Mouse (Mus musculus): ENCODE results near the gene Zfhx3. TPM values are rescaled to one million over a fixed set of nuclear protein-coding genes. Genes with fewer than 3 reads are reported as not detected.

The Zfhx3 gene
- total and polyA plus RNA-seq, 2 experiments from 2014 or later: 9.6 to 13.8 TPM

DNA sequence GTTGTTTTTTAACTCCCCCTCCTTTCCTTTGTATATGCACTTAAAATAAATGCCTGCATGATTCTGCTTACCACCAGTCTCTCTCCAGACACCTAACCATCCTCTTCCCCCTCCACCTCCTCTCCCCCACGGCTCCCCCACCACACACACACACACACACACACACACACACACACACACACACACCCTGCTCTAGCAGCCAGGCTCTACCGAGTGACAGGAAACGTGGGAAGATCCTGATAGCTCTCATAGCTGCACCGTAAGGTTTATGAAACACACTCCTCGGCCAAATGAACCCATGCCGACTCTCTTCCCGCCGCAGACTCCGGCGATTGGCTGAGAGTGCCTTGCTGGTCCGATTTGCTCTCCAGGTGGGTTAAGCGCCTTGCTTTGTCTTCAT, 339.5 kb downstream of the Zfhx3 start:
- Histone ChIP-seq H3K36me3 (ENCODE audit: insufficient read depth) (no peaks in the 10 kb centered on the region), H3K4me3 (ENCODE audit: low read depth, low read length) (no peak overlapping the region), H3K4me1 (ENCODE audit: insufficient read depth) (no peaks in the 10 kb centered on the region), H3K27ac (ENCODE audit: low read depth, low read length) (no peak overlapping the region), H3K9me3 (ENCODE audit: low read length) (no peaks in the 10 kb centered on the region), H3K9ac (no peak overlapping the region), H3K4me2 (ENCODE audit: low read depth) (no peak overlapping the region), H3K27me3 (ENCODE audit: insufficient read depth, low read length) (peaks cover 10% of the 10 kb centered on the region; the same call in 1 of the 2 replicates)
- no peak for DNase-seq
- ATAC-seq: no peak
- 59% methylated on average over 12 of the region's 12 CpGs for WGBS
- no peak for TF ChIP-seq CTCF (IDR thresholded peaks at IDR 0.05; ENCODE audit: low read depth)

- Histone ChIP-seq H3K9me3 (ENCODE audit: low read length) (no peaks in the 10 kb centered on the region), H3K4me3 (ENCODE audit: low read depth, low read length) (no peak overlapping the region), H3K36me3 (ENCODE audit: insufficient read depth) (no peaks in the 10 kb centered on the region), H3K27ac (ENCODE audit: low read depth, low read length) (no peak overlapping the region), H3K9ac (no peak overlapping the region), H3K4me1 (ENCODE audit: insufficient read depth) (no peaks in the 10 kb centered on the region), H3K27me3 (ENCODE audit: insufficient read depth, low read length) (peaks cover 16% of the 10 kb centered on the region), H3K4me2 (ENCODE audit: low read depth) (no peak overlapping the region)
- peak; percentile 81 for DNase-seq
- ATAC-seq: peak; percentile 71
- no peak for TF ChIP-seq CTCF (IDR thresholded peaks at IDR 0.05; ENCODE audit: low read depth)
- WGBS: 24% methylated on average over 5 of the region's 5 CpGs
These were observed 343.7 kb downstream of the Zfhx3 start for GRCm38 (mm10) chr8:108286117-108286516.

DNA sequence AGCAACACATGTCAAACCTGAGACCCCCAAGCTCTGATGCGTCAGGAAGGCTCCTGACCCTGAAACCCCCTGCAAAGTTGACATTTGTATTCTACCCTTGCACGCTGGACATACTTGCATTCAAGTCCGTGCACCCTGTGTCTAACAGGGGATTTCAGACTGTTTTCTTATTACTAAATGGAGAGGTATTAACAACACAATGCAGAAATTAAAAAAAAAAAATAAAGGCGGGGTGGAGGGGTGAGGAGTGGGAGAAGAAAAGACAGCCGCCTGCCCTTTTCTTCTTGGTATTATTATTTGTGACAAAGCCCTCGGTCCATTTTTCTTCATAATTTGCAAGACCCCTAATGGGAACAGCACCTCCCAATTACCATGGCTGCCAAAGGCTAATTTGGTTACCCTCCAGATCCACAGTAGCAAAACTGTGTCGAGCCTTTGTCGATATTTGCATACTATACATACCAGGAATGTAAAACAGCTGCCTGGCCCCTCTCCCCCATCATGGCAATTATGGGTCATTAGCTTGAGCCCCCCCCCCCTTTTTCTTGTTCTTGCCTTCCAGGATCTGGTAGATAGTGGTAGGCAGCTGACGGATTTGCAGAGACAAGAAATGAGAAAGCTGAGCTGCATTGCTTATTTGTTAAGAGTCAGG, 358.6 kb downstream of the Zfhx3 start:
- Histone ChIP-seq H3K27me3 (ENCODE audit: insufficient read depth, low read length) (peaks cover 3% of the 10 kb centered on the region), H3K4me3 (ENCODE audit: low read depth, low read length) (no peak overlapping the region), H3K27ac (ENCODE audit: low read depth, low read length) (no peak overlapping the region), H3K36me3 (ENCODE audit: insufficient read depth) (no peaks in the 10 kb centered on the region), H3K4me2 (ENCODE audit: low read depth) (no peak overlapping the region), H3K9me3 (ENCODE audit: low read length) (no peaks in the 10 kb centered on the region), H3K4me1 (ENCODE audit: insufficient read depth) (no peaks in the 10 kb centered on the region), H3K9ac (no peak overlapping the region)
- DNase-seq (no peak), ATAC-seq (no peak; the same call in 1 of the 2 replicates)
- 13% methylated on average over 9 of the region's 9 CpGs for WGBS
- TF ChIP-seq CTCF (IDR thresholded peaks at IDR 0.05; ENCODE audit: low read depth): no peak

DNA sequence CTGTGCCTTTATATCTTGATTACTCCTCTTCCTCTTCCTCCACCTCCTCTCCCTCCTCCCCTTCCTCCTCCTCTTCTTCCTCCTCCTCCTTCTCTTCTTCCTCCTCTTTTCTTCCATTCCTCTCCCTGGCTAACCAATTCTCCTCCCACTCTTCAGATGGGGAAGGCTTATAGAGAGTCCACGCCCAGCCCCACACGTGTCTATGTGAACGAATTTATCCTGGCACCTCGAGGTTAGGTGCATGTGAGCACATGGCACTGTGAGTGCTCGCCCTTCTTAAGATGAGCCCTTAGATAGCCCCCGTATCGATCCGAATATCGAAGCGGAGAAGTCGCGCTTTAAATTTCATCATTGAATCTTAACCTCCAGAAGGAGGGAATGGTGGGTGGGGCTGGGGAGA, 359.2 kb downstream of the Zfhx3 start:
- Histone ChIP-seq H3K4me3 (ENCODE audit: low read depth, low read length) (no peak overlapping the region), H3K4me1 (ENCODE audit: insufficient read depth) (no peaks in the 10 kb centered on the region), H3K9ac (no peak overlapping the region), H3K36me3 (ENCODE audit: insufficient read depth) (no peaks in the 10 kb centered on the region), H3K9me3 (ENCODE audit: low read length) (no peaks in the 10 kb centered on the region), H3K27me3 (ENCODE audit: insufficient read depth, low read length) (peaks cover 3% of the 10 kb centered on the region), H3K27ac (ENCODE audit: low read depth, low read length) (no peak overlapping the region), H3K4me2 (ENCODE audit: low read depth) (no peak overlapping the region)
- WGBS: 66% methylated on average over 12 of the region's 12 CpGs
- DNase-seq: no peak
- TF ChIP-seq CTCF (IDR thresholded peaks at IDR 0.05; ENCODE audit: low read depth): no peak
- no peak for ATAC-seq

- no peaks in the 10 kb centered on the region for H3K9me3 ChIP-seq (ENCODE audit: low read length)
- H3K36me3 ChIP-seq (ENCODE audit: insufficient read depth): no peaks in the 10 kb centered on the region
- 72% methylated on average over 3 of the region's 3 CpGs for WGBS
These were observed 362.9 kb downstream of the Zfhx3 start for GRCm38 (mm10) chr8:108305368-108305767.

GRCm38 (mm10) chr8:108309525-108310246, 367.2 kb downstream of the Zfhx3 start:
- TF ChIP-seq CTCF (IDR thresholded peaks at IDR 0.05; ENCODE audit: low read depth): no peak
- DNase-seq (peak; percentile 32), ATAC-seq (no peak)
- Histone ChIP-seq H3K27ac (ENCODE audit: low read depth, low read length) (no peak overlapping the region), H3K27me3 (ENCODE audit: insufficient read depth, low read length) (no peaks in the 10 kb centered on the region; the same call in 1 of the 2 replicates), H3K4me1 (ENCODE audit: insufficient read depth) (peaks cover 9% of the 10 kb centered on the region; the same call in 1 of the 2 replicates), H3K36me3 (ENCODE audit: insufficient read depth) (no peaks in the 10 kb centered on the region), H3K9me3 (ENCODE audit: low read length) (no peaks in the 10 kb centered on the region), H3K4me3 (ENCODE audit: low read depth, low read length) (no peak overlapping the region), H3K9ac (no peak overlapping the region), H3K4me2 (ENCODE audit: low read depth) (no peak overlapping the region)
- WGBS: 70% methylated on average over 14 of the region's 14 CpGs

More at GRCm38 (mm10) chr8:108305368-108305767, 362.9 kb downstream of the Zfhx3 start:
- no peak overlapping the region for H3K4me2 ChIP-seq (ENCODE audit: low read depth)
- H3K27ac ChIP-seq (ENCODE audit: low read depth, low read length): no peak overlapping the region
- TF ChIP-seq CTCF (IDR thresholded peaks at IDR 0.05; ENCODE audit: low read depth): no peak
- H3K27me3 ChIP-seq (ENCODE audit: insufficient read depth, low read length): peaks cover 3% of the 10 kb centered on the region
- H3K4me1 ChIP-seq (ENCODE audit: insufficient read depth): peaks cover 5% of the 10 kb centered on the region; the same call in 1 of the 2 replicates
- H3K9ac ChIP-seq: no peak overlapping the region
- H3K4me3 ChIP-seq (ENCODE audit: low read depth, low read length): no peak overlapping the region
- no peak for DNase-seq
- ATAC-seq: no peak

DNA sequence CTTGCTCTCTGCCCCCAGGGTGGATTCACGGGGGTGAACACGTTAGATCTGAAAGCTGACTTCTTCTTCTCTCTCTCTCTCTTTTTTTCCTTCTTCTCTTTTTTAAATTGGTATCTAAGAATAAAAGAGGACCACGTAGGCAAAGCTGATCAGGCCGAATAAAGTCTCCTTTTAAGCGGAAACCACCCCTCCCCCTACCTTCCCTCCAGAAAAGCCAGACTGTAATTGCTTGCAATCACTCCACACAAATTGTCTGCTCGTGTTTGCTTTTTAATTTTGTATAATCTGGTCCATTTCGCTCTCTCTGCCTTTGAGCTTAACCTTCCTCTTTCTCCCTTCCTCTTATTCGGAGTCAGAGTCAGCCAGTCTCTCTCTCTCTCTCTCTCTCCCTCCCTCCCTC, 372.6 kb downstream of the Zfhx3 start:
- Histone ChIP-seq H3K27me3 (ENCODE audit: insufficient read depth, low read length) (no peaks in the 10 kb centered on the region), H3K4me3 (ENCODE audit: low read depth, low read length) (no peak overlapping the region), H3K4me2 (ENCODE audit: low read depth) (no peak overlapping the region), H3K4me1 (ENCODE audit: insufficient read depth) (peaks cover 5% of the 10 kb centered on the region; the same call in 1 of the 2 replicates), H3K36me3 (ENCODE audit: insufficient read depth) (no peaks in the 10 kb centered on the region), H3K9me3 (ENCODE audit: low read length) (no peaks in the 10 kb centered on the region), H3K27ac (ENCODE audit: low read depth, low read length) (no peak overlapping the region), H3K9ac (no peak overlapping the region)
- ATAC-seq: no peak; the same call in 1 of the 2 replicates
- 7% methylated on average over 8 of the region's 8 CpGs for WGBS
- no peak for DNase-seq
- no peak for TF ChIP-seq CTCF (IDR thresholded peaks at IDR 0.05; ENCODE audit: low read depth)
